Mouse (Mus musculus) midbrain, embryonic 12.5 days (tissue): ENCODE data around the gene Zmynd11. TPM values are rescaled to one million over a fixed set of nuclear protein-coding genes. Genes with fewer than 3 reads are reported as not detected.

ENCODE experiments used
- ATAC-seq: fragments of 200-750 bp; cut with Nextera tagmentation; 2 replicates; pipeline ENCODE4 v1.8.0; 2017; ENCODE audit warnings: low read depth, moderate TSS enrichment, moderate library complexity; ENCODE audit not compliant: low FRiP score
- H3K27ac ChIP-seq: fragments of 300-500 bp; sonication (generic); replicated peaks from 2 replicates; pipeline ENCODE4 v1.5.1; 2016; ENCODE audit warnings: mild to moderate bottlenecking
- H3K27me3 ChIP-seq: fragments of 300-500 bp; sonication (generic); 2 replicates; pipeline ENCODE4 v1.6.1; 2016; ENCODE audit warnings: mild to moderate bottlenecking
- H3K36me3 ChIP-seq: fragments of 300-500 bp; sonication (generic); 2 replicates; pipeline ENCODE4 v1.6.1; 2016
- H3K4me1 ChIP-seq: fragments of 300-500 bp; sonication (generic); 2 replicates; pipeline ENCODE4 v1.6.1; 2016
- H3K4me2 ChIP-seq: fragments of 300-500 bp; sonication (generic); replicated peaks from 2 replicates; pipeline ENCODE4 v1.6.1; 2016; ENCODE audit warnings: mild to moderate bottlenecking, moderate library complexity
- H3K4me3 ChIP-seq: fragments of 300-500 bp; sonication (generic); 2 replicates; pipeline ENCODE4 v1.5.1; 2016; ENCODE audit warnings: mild to moderate bottlenecking
- H3K9ac ChIP-seq: fragments of 300-500 bp; sonication (generic); replicated peaks from 2 replicates; pipeline ENCODE4 v1.6.1; 2016; ENCODE audit warnings: mild to moderate bottlenecking, moderate library complexity
- H3K9me3 ChIP-seq: fragments of 300-500 bp; sonication (generic); 2 replicates; pipeline ENCODE4 v1.6.1; 2016; ENCODE audit warnings: mild to moderate bottlenecking
- WGBS: fragments of 180-500 bp; shearing (Covaris S2); methylation state at CpG from one replicate; pipeline ENCODE4 v1.1.7; 2016; 5-methylcytosine and 5-hydroxymethylcytosine counted together
- polyA plus RNA-seq: library from polyadenylated mRNA; unstranded; fragments of >200 nt; fragmentation: Nextera tagmentation; extraction: Ambion mirVana; gene quantifications from 2 replicates; pipeline ENCODE4 v1.2.1, GENCODE M21; 2016

The Zmynd11 gene
- polyA plus RNA-seq, 1 experiment from 2014 or later: 152 TPM

- no peak for ATAC-seq
- WGBS: 97% methylated on average over 11 of the region's 11 CpGs
Measured at GRCm38 (mm10) chr13:9684153-9684923, 80.8 kb downstream of the Zmynd11 start.

DNA sequence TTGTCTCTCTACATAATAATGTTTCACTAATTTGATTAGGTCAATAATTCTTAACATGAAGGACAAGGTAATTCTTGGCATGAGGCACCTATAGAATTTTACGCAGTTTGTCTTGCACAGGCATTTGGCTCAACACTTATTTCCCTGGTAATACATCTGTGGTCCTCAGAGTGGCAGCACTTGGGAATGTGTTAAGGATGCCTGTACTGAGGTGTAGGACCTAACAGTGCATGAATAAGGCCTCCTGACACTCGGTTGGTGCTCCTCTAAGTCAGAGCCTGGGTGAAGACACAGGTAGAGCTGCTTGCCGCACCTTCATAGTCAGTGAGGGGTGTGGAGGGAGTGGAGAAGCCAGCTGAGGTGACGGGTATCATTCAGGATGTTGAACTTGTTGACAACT, 81.8 kb downstream of the Zmynd11 start:
- Histone ChIP-seq H3K36me3 (peaks cover 64% of the 10 kb centered on the region), H3K9ac (no peak overlapping the region), H3K4me1 (no peaks in the 10 kb centered on the region), H3K4me3 (no peak overlapping the region), H3K27me3 (no peaks in the 10 kb centered on the region), H3K27ac (no peak overlapping the region), H3K9me3 (no peaks in the 10 kb centered on the region), H3K4me2 (no peak overlapping the region)
- peak; percentile 17; the same call in 1 of the 2 replicates for ATAC-seq
- 91% methylated on average over 4 of the region's 4 CpGs for WGBS

More at GRCm38 (mm10) chr13:9684153-9684923, 80.8 kb downstream of the Zmynd11 start:
- H3K4me2 ChIP-seq: no peak overlapping the region
- no peak overlapping the region for H3K27ac ChIP-seq
- H3K36me3 ChIP-seq: peaks cover 75% of the 10 kb centered on the region
- no peaks in the 10 kb centered on the region for H3K4me1 ChIP-seq
- no peak overlapping the region for H3K9ac ChIP-seq
- H3K9me3 ChIP-seq: no peaks in the 10 kb centered on the region
- H3K27me3 ChIP-seq: no peaks in the 10 kb centered on the region
- H3K4me3 ChIP-seq: no peak overlapping the region

DNA sequence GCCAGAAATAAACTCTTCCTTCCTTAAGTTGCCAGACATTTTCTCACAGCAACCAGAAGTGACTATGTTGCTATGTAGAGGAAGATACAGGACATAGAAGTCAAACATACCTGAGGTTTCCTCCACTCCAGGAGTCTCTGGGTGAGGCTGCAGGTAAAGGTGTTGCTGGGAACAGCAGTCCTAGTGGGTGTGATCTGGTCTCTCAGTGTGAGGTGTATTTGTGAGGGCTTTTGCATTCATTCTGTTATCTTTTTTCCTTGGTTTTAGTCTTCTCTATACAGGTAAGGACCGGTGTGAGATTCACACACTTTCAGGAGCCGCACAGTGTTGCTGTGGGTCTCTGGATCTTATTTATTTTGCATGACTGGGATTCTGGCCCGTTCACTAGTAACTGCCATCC, 83.6 kb downstream of the Zmynd11 start:
- no peak overlapping the region for H3K9ac ChIP-seq

GRCm38 (mm10) chr13:9674126-9674525, 91.0 kb downstream of the Zmynd11 start:
- H3K36me3 ChIP-seq: 0 out of 2 replicates have a peak, but pooled peaks cover 7% of the 10 kb centered on the region
- ATAC-seq: no peak
- H3K4me3 ChIP-seq: no peak overlapping the region
- H3K27me3 ChIP-seq: no peaks in the 10 kb centered on the region
- no peak overlapping the region for H3K27ac ChIP-seq
- peaks cover 13% of the 10 kb centered on the region; the same call in 1 of the 2 replicates for H3K9me3 ChIP-seq
- H3K4me1 ChIP-seq: no peaks in the 10 kb centered on the region
- no peak overlapping the region for H3K9ac ChIP-seq
- no peak overlapping the region for H3K4me2 ChIP-seq
- WGBS: 100% methylated on average over 1 of the region's 1 CpGs

More for the DNA sequence above, 83.6 kb downstream of the Zmynd11 start:
- H3K4me3 ChIP-seq: no peak overlapping the region
- ATAC-seq: no peak
- H3K9me3 ChIP-seq: no peaks in the 10 kb centered on the region
- no peak overlapping the region for H3K4me2 ChIP-seq
- 99% methylated on average over 3 of the region's 3 CpGs for WGBS
- H3K27ac ChIP-seq: no peak overlapping the region
- H3K4me1 ChIP-seq: no peaks in the 10 kb centered on the region
- H3K36me3 ChIP-seq: peaks cover 46% of the 10 kb centered on the region
- H3K27me3 ChIP-seq: no peaks in the 10 kb centered on the region

DNA sequence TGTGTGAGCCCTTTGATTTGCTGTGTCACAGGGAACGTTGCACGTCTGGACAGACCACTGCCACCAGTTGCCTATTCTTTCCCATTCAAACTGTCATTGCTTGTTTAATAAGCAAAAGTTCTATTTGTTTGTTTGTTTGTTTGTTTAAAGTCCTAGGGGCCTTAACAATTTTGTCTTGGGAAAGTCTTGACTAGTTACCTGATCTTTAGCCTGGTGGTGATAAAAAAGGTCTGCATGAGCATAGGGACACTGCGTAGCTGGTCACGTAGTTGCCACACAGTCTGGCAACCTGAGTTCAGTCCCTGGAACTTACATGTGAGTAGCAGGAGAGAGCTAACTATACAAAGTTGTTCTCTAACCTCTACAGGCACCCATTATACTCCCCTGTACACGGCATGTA, 95.9 kb downstream of the Zmynd11 start:
- no peaks in the 10 kb centered on the region for H3K4me1 ChIP-seq
- no peak overlapping the region for H3K4me2 ChIP-seq
- 0 out of 2 replicates have a peak, but pooled peaks cover 2% of the 10 kb centered on the region for H3K9me3 ChIP-seq
- H3K9ac ChIP-seq: no peak overlapping the region
- H3K36me3 ChIP-seq: peaks cover 21% of the 10 kb centered on the region
- no peaks in the 10 kb centered on the region for H3K27me3 ChIP-seq
- H3K4me3 ChIP-seq: no peak overlapping the region
- 92% methylated on average over 5 of the region's 5 CpGs for whole genome bisulfite sequencing
- H3K27ac ChIP-seq: no peak overlapping the region
- ATAC-seq: no peak

DNA sequence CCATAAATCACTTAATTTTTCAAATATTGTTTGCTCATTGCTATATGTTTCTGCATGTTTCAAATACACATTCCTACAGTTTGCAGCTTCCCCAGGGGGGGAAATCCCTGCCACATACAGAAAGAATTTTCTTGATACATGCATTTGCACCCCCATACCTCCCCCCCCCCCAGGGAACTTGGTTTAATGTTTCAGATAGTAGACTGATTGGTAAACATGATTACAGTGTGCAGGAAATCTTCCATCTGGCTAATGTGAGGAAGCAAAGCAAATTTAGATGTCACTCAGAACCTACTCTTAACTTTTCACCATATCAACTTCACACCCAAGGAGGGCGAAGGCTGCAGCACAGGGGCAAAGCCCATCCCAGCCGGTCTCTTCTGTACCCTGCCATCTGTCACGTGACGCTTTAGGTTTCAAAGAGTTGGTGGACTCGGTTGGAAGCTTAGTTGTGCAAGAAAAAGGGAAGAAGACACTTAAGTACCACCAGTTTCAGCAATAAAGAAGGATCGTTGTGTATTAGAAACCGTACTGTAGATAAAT, 97.1 kb downstream of the Zmynd11 start:
- Histone ChIP-seq H3K27ac (no peak overlapping the region), H3K27me3 (no peaks in the 10 kb centered on the region), H3K4me1 (no peaks in the 10 kb centered on the region), H3K9me3 (no peaks in the 10 kb centered on the region), H3K9ac (no peak overlapping the region), H3K36me3 (peaks cover 30% of the 10 kb centered on the region), H3K4me3 (no peak overlapping the region), H3K4me2 (no peak overlapping the region)
- no peak for ATAC-seq
- whole genome bisulfite sequencing: 92% methylated on average over 7 of the region's 7 CpGs

- Histone ChIP-seq H3K9ac (no peak overlapping the region), H3K4me3 (no peak overlapping the region), H3K4me2 (no peak overlapping the region), H3K27me3 (no peaks in the 10 kb centered on the region), H3K27ac (no peak overlapping the region), H3K9me3 (no peaks in the 10 kb centered on the region), H3K4me1 (no peaks in the 10 kb centered on the region), H3K36me3 (peaks cover 43% of the 10 kb centered on the region)
- no peak for ATAC-seq
- 96% methylated on average over 1 of the region's 1 CpGs for WGBS
Measured at GRCm38 (mm10) chr13:9663593-9663992, 101.5 kb downstream of the Zmynd11 start.

GRCm38 (mm10) chr13:9660711-9661110, 104.4 kb downstream of the Zmynd11 start:
- Histone ChIP-seq H3K4me2 (no peak overlapping the region), H3K27ac (no peak overlapping the region), H3K9ac (no peak overlapping the region), H3K4me1 (no peaks in the 10 kb centered on the region), H3K9me3 (no peaks in the 10 kb centered on the region), H3K4me3 (no peak overlapping the region), H3K36me3 (peaks cover 56% of the 10 kb centered on the region), H3K27me3 (no peaks in the 10 kb centered on the region)
- WGBS: 81% methylated on average over 1 of the region's 1 CpGs
- no peak for ATAC-seq

DNA sequence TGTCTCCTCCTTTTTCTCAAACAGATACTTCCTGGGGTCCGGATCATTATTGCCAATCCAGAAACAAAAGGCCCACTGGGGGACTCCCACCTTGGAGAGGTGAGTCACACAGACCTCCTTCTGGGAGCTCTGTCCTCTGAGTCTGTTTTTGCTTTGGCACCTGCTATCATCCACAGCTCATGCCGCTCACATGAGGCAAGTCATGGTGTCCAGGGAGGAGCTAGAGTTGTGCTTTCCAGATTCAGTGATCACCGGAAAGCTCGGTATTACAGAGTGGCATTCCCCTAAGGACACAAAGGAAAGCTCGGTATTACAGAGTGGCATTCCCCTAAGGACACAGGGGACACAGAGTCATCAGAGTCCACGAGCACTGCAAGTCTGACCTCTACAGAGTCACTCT, 108.5 kb downstream of the Zmynd11 start:
- Histone ChIP-seq H3K4me3 (no peak overlapping the region), H3K9ac (no peak overlapping the region), H3K27me3 (no peaks in the 10 kb centered on the region), H3K27ac (no peak overlapping the region), H3K36me3 (peaks cover 31% of the 10 kb centered on the region), H3K4me1 (no peaks in the 10 kb centered on the region), H3K4me2 (no peak overlapping the region), H3K9me3 (no peaks in the 10 kb centered on the region)
- WGBS: 93% methylated on average over 6 of the region's 6 CpGs
- no peak for ATAC-seq

GRCm38 (mm10) chr13:9653018-9653417, 112.1 kb downstream of the Zmynd11 start:
- no peaks in the 10 kb centered on the region for H3K27me3 ChIP-seq
- H3K9ac ChIP-seq: no peak overlapping the region
- H3K9me3 ChIP-seq: no peaks in the 10 kb centered on the region
- no peak overlapping the region for H3K4me3 ChIP-seq
- ATAC-seq: no peak
- no peak overlapping the region for H3K27ac ChIP-seq
- H3K4me2 ChIP-seq: no peak overlapping the region
- H3K36me3 ChIP-seq: peaks cover 11% of the 10 kb centered on the region
- H3K4me1 ChIP-seq: no peaks in the 10 kb centered on the region
- 86% methylated on average over 3 of the region's 3 CpGs for whole genome bisulfite sequencing

DNA sequence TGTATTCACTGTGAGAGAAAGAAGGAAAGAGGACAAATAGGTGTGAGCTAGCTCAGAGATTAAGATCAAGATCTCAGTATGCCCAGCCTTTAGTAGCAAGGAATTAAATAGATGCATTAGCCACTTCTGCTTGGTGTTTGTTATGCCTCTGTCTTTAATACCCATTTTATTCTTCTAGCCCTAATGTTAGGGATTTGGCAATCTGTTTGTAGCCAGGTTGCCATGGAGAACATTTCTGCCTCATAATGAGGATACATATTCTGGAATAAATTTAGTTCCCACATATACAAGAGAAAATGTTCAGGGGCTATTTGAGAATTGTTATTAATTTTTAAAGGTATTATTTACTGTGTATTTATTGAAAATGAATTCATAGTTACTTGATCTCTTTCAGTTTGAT, 114.5 kb downstream of the Zmynd11 start:
- Histone ChIP-seq H3K9me3 (no peaks in the 10 kb centered on the region), H3K4me2 (no peak overlapping the region), H3K9ac (no peak overlapping the region), H3K36me3 (0 out of 2 replicates have a peak, but pooled peaks cover 6% of the 10 kb centered on the region), H3K4me3 (no peak overlapping the region), H3K27ac (no peak overlapping the region), H3K27me3 (no peaks in the 10 kb centered on the region), H3K4me1 (no peaks in the 10 kb centered on the region)
- ATAC-seq: no peak

DNA sequence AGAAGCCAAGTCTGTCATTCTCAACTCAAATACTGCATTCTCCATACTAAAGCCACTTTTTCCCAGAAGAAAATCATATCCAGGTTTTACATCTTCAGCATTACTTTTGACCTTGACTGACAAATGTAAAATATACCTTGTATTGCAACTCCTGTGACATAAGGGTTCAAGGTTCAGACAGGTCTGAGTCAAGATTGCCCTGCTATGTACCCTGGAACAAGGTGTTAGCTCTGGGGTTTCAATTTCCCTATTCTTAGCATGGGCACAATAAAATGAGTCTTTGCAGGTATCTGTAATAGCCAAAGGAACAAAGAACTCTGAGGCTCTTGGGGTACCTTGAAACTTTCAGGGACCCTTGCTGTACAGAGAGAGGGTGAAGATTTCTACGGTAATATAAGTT, 115.2 kb downstream of the Zmynd11 start:
- Histone ChIP-seq H3K4me2 (no peak overlapping the region), H3K4me1 (no peaks in the 10 kb centered on the region), H3K27me3 (no peaks in the 10 kb centered on the region), H3K27ac (no peak overlapping the region), H3K9ac (no peak overlapping the region), H3K4me3 (no peak overlapping the region), H3K9me3 (no peaks in the 10 kb centered on the region), H3K36me3 (0 out of 2 replicates have a peak, but pooled peaks cover 8% of the 10 kb centered on the region)
- ATAC-seq: no peak
- 97% methylated on average over 1 of the region's 1 CpGs for WGBS
